Mouse (Mus musculus) lung, embryonic 15.5 days (tissue): ENCODE measurements around the gene Lrp5. TPM values are rescaled to one million over a fixed set of nuclear protein-coding genes. Genes with fewer than 3 reads are reported as not detected.

Experiments used
- ATAC-seq: fragments of 200-750 bp; cut with Nextera tagmentation; 2 replicates; pipeline ENCODE4 v1.8.0; 2017; ENCODE audit warnings: moderate number of reproducible peaks, borderline replicate concordance; ENCODE audit not compliant: low FRiP score, low TSS enrichment; ENCODE audit errors: extremely low read depth
- H3K27ac ChIP-seq: fragments of 300-500 bp; sonication (generic); 2 replicates; pipeline ENCODE4 v1.5.1; 2015; ENCODE audit warnings: moderate library complexity, mild to moderate bottlenecking, inconsistent platforms
- H3K27me3 ChIP-seq: fragments of 300-500 bp; sonication (generic); 2 replicates; pipeline ENCODE4 v1.6.1; 2015; ENCODE audit warnings: inconsistent platforms
- H3K36me3 ChIP-seq: fragments of 300-500 bp; sonication (generic); 2 replicates; pipeline ENCODE4 v1.6.1; 2015; ENCODE audit warnings: inconsistent platforms
- H3K4me1 ChIP-seq: fragments of 300-500 bp; sonication (generic); 2 replicates; pipeline ENCODE4 v1.6.1; 2015; ENCODE audit warnings: inconsistent platforms
- H3K4me2 ChIP-seq: fragments of 300-500 bp; sonication (generic); 2 replicates; pipeline ENCODE4 v1.6.1; 2015; ENCODE audit warnings: inconsistent platforms, mild to moderate bottlenecking, moderate library complexity
- H3K4me3 ChIP-seq: fragments of 300-500 bp; sonication (generic); 2 replicates; pipeline ENCODE4 v1.5.1; 2015; ENCODE audit warnings: mild to moderate bottlenecking, inconsistent platforms
- H3K9ac ChIP-seq: fragments of 300-500 bp; sonication (generic); 2 replicates; pipeline ENCODE4 v1.6.1; 2015; ENCODE audit warnings: inconsistent platforms
- H3K9me3 ChIP-seq: fragments of 300-500 bp; sonication (generic); 2 replicates; pipeline ENCODE4 v1.6.1; 2016; ENCODE audit warnings: inconsistent platforms
- WGBS: fragments of 180-500 bp; shearing (Covaris S2); methylation state at CpG from one replicate; pipeline ENCODE4 v1.1.7; 2015; 5-methylcytosine and 5-hydroxymethylcytosine counted together
- polyA plus RNA-seq: library from polyadenylated mRNA; unstranded; fragments of >200 nt; fragmentation: Nextera tagmentation; extraction: Ambion mirVana; gene quantifications from 2 replicates; pipeline ENCODE4 v1.2.1, GENCODE M21; 2015

Gene Lrp5
- 7.7 TPM in 2 replicates for polyA plus RNA-seq

- Histone ChIP-seq H3K36me3 (no peaks in the 10 kb centered on the region), H3K9ac (peak within 1 kb of the TSS; percentile 95), H3K4me1 (peaks cover 54% of the 10 kb centered on the region)
Observed at GRCm38 (mm10) chr19:3686215-3686894, at the start of gene Lrp5. TSS of gene Lrp5 (minus strand) at chr19:3686564.

DNA sequence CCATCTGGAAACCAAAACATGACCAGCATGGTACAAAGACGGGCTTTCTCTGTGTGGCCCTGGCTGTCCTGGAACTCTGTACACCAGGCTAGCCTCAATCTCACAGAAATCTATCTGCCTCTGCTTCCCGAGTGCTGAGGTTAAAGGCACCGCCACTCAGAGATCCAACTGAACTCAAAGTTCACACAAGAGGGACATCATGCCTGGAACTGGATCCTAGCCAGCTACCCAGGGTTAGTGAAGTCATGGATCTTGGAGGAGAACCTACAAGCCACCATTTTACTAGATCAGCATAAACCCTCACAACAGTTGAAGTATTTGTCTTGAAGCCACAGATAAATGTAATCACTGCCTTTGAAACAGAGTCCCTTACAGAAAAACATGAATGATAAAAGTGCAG, 49.6 kb upstream of the Lrp5 start:
- ATAC-seq = no peak
- H3K27ac ChIP-seq = no peak overlapping the region
- no peak overlapping the region for H3K4me3 ChIP-seq
- 87% methylated on average over 3 of the region's 3 CpGs for WGBS
- H3K4me2 ChIP-seq = no peak overlapping the region
- no peaks in the 10 kb centered on the region for H3K27me3 ChIP-seq
- no peaks in the 10 kb centered on the region for H3K9me3 ChIP-seq
- no peak overlapping the region for H3K9ac ChIP-seq
- H3K4me1 ChIP-seq = no peaks in the 10 kb centered on the region
- no peaks in the 10 kb centered on the region for H3K36me3 ChIP-seq

More at GRCm38 (mm10) chr19:3686215-3686894, at the start of gene Lrp5:
- Histone ChIP-seq H3K27me3 (no peaks in the 10 kb centered on the region), H3K4me3 (peak within 1 kb of the TSS; percentile 95), H3K27ac (peak within 1 kb of the TSS; percentile 89), H3K9me3 (no peaks in the 10 kb centered on the region), H3K4me2 (peak within 1 kb of the TSS; percentile 96)
- under 1% methylated on average over 54 of the region's 83 CpGs for WGBS
- peak; percentile 40 for ATAC-seq

DNA sequence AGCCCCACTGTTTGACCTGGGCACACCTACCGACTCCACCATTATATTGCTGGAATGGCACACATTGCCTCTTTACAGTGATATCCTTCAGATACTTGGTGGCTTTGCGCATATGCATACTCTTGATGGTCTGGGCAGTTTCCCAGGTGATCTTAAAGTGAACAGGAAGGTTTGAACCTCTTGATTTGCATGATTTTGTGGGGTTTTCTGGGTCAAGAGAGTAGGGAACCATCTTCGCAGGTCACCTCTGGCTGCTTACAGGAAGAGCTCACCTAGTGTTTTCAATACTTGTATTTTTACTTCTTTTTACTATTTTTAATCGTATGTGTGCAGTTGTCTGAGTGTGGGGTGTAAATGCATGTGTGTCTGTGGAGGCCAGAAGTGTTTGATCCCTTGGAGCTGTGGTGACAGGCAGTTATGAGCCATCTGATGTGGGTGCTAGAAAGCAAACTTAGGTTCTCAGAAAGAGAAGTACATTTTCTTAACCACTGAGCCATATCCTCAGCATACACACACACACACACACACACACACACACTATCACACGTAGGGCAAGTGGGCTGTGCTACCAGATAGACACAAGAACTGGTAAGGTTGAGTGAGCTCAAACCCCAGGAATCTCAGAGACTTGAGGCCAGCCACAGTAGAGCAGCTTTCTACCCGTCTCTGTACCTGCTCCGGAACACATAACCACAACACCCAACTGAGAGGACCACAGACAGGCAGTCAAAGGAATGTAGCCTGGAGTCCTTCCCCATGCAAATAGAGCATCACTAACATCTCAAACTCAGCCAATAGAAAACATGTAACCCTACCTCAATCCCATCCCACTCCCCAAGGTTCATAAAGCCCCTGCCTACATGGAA, 44.6 kb upstream of the Lrp5 start:
- no peaks in the 10 kb centered on the region for H3K27me3 ChIP-seq
- ATAC-seq = no peak
- no peak overlapping the region for H3K9ac ChIP-seq
- no peak overlapping the region for H3K4me3 ChIP-seq
- H3K4me1 ChIP-seq = no peaks in the 10 kb centered on the region
- no peaks in the 10 kb centered on the region for H3K9me3 ChIP-seq
- H3K27ac ChIP-seq = no peak overlapping the region
- H3K4me2 ChIP-seq = no peak overlapping the region
- 75% methylated on average over 7 of the region's 7 CpGs for WGBS
- H3K36me3 ChIP-seq = no peaks in the 10 kb centered on the region

- Histone ChIP-seq H3K27ac (no peak overlapping the region), H3K4me2 (no peak overlapping the region), H3K4me1 (no peaks in the 10 kb centered on the region), H3K36me3 (no peaks in the 10 kb centered on the region), H3K9me3 (no peaks in the 10 kb centered on the region), H3K27me3 (no peaks in the 10 kb centered on the region), H3K4me3 (no peak overlapping the region), H3K9ac (no peak overlapping the region)
- ATAC-seq = no peak
- WGBS = 47% methylated on average over 2 of the region's 2 CpGs
Observed at GRCm38 (mm10) chr19:3728901-3729300, 42.5 kb upstream of the Lrp5 start.

DNA sequence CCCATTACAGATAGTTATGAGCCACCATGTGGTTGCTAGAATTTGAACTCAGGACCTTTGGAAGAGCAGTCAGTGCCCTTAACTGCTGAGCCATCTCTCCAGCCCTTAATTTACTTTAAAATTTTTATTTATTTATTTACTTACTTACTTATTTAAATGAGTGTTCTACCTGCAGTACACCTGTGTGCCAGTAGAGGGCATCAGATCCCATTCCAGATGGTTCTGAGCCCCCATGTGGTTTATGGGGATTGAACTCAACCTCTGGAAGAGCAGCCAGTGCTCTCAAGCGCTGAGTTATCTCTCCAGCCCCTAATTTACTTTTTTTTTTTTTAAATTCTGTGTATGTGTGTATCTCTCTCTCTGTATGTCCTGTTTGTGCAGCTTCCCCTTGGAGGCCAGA, 38.4 kb upstream of the Lrp5 start:
- Histone ChIP-seq H3K9ac (no peak overlapping the region), H3K36me3 (no peaks in the 10 kb centered on the region), H3K4me1 (peaks cover 4% of the 10 kb centered on the region; the same call in 1 of the 2 replicates), H3K4me3 (no peak overlapping the region), H3K9me3 (no peaks in the 10 kb centered on the region), H3K4me2 (no peak overlapping the region), H3K27me3 (no peaks in the 10 kb centered on the region), H3K27ac (no peak overlapping the region)
- no peak for ATAC-seq
- 15% methylated on average over 1 of the region's 1 CpGs for WGBS

GRCm38 (mm10) chr19:3723904-3724303, 37.5 kb upstream of the Lrp5 start:
- H3K4me2 ChIP-seq = no peak overlapping the region
- no peak for ATAC-seq
- no peaks in the 10 kb centered on the region for H3K27me3 ChIP-seq
- H3K4me1 ChIP-seq = peaks cover 11% of the 10 kb centered on the region
- no peak overlapping the region for H3K4me3 ChIP-seq
- WGBS = 80% methylated on average over 4 of the region's 4 CpGs
- H3K36me3 ChIP-seq = no peaks in the 10 kb centered on the region
- H3K9me3 ChIP-seq = no peaks in the 10 kb centered on the region
- H3K9ac ChIP-seq = no peak overlapping the region
- no peak overlapping the region for H3K27ac ChIP-seq

- Histone ChIP-seq H3K9me3 (no peaks in the 10 kb centered on the region), H3K27ac (no peak overlapping the region), H3K4me1 (peaks cover 15% of the 10 kb centered on the region), H3K9ac (no peak overlapping the region), H3K27me3 (no peaks in the 10 kb centered on the region), H3K4me3 (no peak overlapping the region), H3K4me2 (no peak overlapping the region), H3K36me3 (no peaks in the 10 kb centered on the region)
- ATAC-seq = no peak
- 89% methylated on average over 9 of the region's 9 CpGs for WGBS
Observed at GRCm38 (mm10) chr19:3723170-3723569, 36.8 kb upstream of the Lrp5 start.

GRCm38 (mm10) chr19:3719362-3719891, 33.1 kb upstream of the Lrp5 start:
- no peaks in the 10 kb centered on the region for H3K27me3 ChIP-seq
- no peaks in the 10 kb centered on the region for H3K9me3 ChIP-seq
- ATAC-seq = peak; percentile 84
- peaks cover 15% of the 10 kb centered on the region for H3K4me1 ChIP-seq
- peak overlapping the region; percentile 65 for H3K27ac ChIP-seq
- H3K9ac ChIP-seq = peak overlapping the region; percentile 39
- peak overlapping the region; percentile 40 for H3K4me3 ChIP-seq
- peak overlapping the region; percentile 92 for H3K4me2 ChIP-seq
- H3K36me3 ChIP-seq = peaks cover 25% of the 10 kb centered on the region
- under 1% methylated on average over 27 of the region's 27 CpGs for WGBS

GRCm38 (mm10) chr19:3718481-3719361, 32.4 kb upstream of the Lrp5 start:
- WGBS = 36% methylated on average over 19 of the region's 19 CpGs
- Histone ChIP-seq H3K27me3 (no peaks in the 10 kb centered on the region), H3K4me1 (peaks cover 15% of the 10 kb centered on the region), H3K9me3 (no peaks in the 10 kb centered on the region), H3K9ac (peak overlapping the region; percentile 39), H3K27ac (peak overlapping the region; percentile 65), H3K4me2 (peak overlapping the region; percentile 92), H3K36me3 (peaks cover 25% of the 10 kb centered on the region), H3K4me3 (peak overlapping the region; percentile 40)
- peak; percentile 80 for ATAC-seq

GRCm38 (mm10) chr19:3714381-3714780, 28.0 kb upstream of the Lrp5 start:
- Histone ChIP-seq H3K27me3 (no peaks in the 10 kb centered on the region), H3K27ac (no peak overlapping the region), H3K4me1 (peaks cover 11% of the 10 kb centered on the region), H3K9me3 (no peaks in the 10 kb centered on the region), H3K4me2 (no peak overlapping the region), H3K36me3 (peaks cover 25% of the 10 kb centered on the region), H3K4me3 (no peak overlapping the region), H3K9ac (no peak overlapping the region)
- 87% methylated on average over 6 of the region's 6 CpGs for WGBS
- no peak for ATAC-seq

- Histone ChIP-seq H3K27ac (no peak overlapping the region), H3K4me1 (peaks cover 16% of the 10 kb centered on the region), H3K4me3 (no peak overlapping the region), H3K9me3 (no peaks in the 10 kb centered on the region), H3K27me3 (no peaks in the 10 kb centered on the region), H3K4me2 (no peak overlapping the region), H3K9ac (no peak overlapping the region), H3K36me3 (0 out of 2 replicates have a peak, but pooled peaks cover under 1% of the 10 kb centered on the region)
- 83% methylated on average over 2 of the region's 2 CpGs for whole genome bisulfite sequencing
- ATAC-seq = no peak
Observed at GRCm38 (mm10) chr19:3710436-3710835, 24.1 kb upstream of the Lrp5 start.
